Mouse (Mus musculus) embryonic facial prominence, embryonic 12.5 days (tissue): ENCODE measurements around the gene Gstp3. TPM values are rescaled to one million over a fixed set of nuclear protein-coding genes. Genes with fewer than 3 reads are reported as not detected.

Experiments
- polyA plus RNA-seq: library from polyadenylated mRNA; unstranded; fragments of >200 nt; fragmentation: Nextera tagmentation; extraction: Ambion mirVana; gene quantifications from 2 replicates; pipeline ENCODE4 v1.2.1, GENCODE M21; 2016

Gstp3 gene
- polyA plus RNA-seq, 1 experiment from 2014 or later: not detected

Other genes starting within 250 kb of the Gstp3 start
- gene Chka, start 207.8 kb downstream of the Gstp3 start, polyA plus RNA-seq: 64.2 and 68.9 TPM in 2 replicates
- 46.4 and 53.6 TPM in 2 replicates for gene Tcirg1, start 152.4 kb downstream of the Gstp3 start, polyA plus RNA-seq
- gene Ndufs8, start 146.8 kb downstream of the Gstp3 start, polyA plus RNA-seq: 245 and 268 TPM in 2 replicates
- gene Aldh3b1, start 129.8 kb downstream of the Gstp3 start, polyA plus RNA-seq: 0.91 and 1.1 TPM in 2 replicates
- gene Unc93b1, start 124.4 kb downstream of the Gstp3 start, polyA plus RNA-seq: 12.5 and 12.7 TPM in 2 replicates
- not detected in 2 replicates for gene Aldh3b3, start 100.9 kb downstream of the Gstp3 start, polyA plus RNA-seq
- 2.0 and 2.8 TPM in 2 replicates for gene Aldh3b2, start 87.2 kb downstream of the Gstp3 start, polyA plus RNA-seq
- gene Acy3, start 73.0 kb downstream of the Gstp3 start, polyA plus RNA-seq: 3.0 and 3.4 TPM in 2 replicates
- not detected in 2 replicates for gene Tbx10, start 66.8 kb downstream of the Gstp3 start, polyA plus RNA-seq
- 30.0 and 33.2 TPM in 2 replicates for gene Nudt8, start 59.0 kb downstream of the Gstp3 start, polyA plus RNA-seq
- 4.0 and 5.6 TPM in 2 replicates for gene Gm49405, start 58.9 kb downstream of the Gstp3 start, polyA plus RNA-seq
- gene Doc2g, start 56.3 kb downstream of the Gstp3 start, polyA plus RNA-seq: 6.5 and 6.9 TPM in 2 replicates
- 188 and 201 TPM in 2 replicates for gene Ndufv1, start 46.8 kb downstream of the Gstp3 start, polyA plus RNA-seq
- 540 and 544 TPM in 2 replicates for gene Gstp1, start 21.6 kb downstream of the Gstp3 start, polyA plus RNA-seq
- gene Gstp2, start 13.5 kb downstream of the Gstp3 start, polyA plus RNA-seq: 2.8 and 11.5 TPM in 2 replicates
- 0.22 TPM in 1 of 2 replicates, not detected in the other for gene Cabp2, start 22.0 kb upstream of the Gstp3 start, polyA plus RNA-seq
- gene Cdk2ap2, start 37.6 kb upstream of the Gstp3 start, polyA plus RNA-seq: 55.6 and 55.7 TPM in 2 replicates
- gene Pitpnm1, start 40.4 kb upstream of the Gstp3 start, polyA plus RNA-seq: 8.9 and 10.9 TPM in 2 replicates
- 85.2 and 90.8 TPM in 2 replicates for gene Aip, start 66.3 kb upstream of the Gstp3 start, polyA plus RNA-seq
- not detected in 2 replicates for gene Gpr152, start 80.2 kb upstream of the Gstp3 start, polyA plus RNA-seq
- gene Cabp4, start 84.5 kb upstream of the Gstp3 start, polyA plus RNA-seq: not detected in 2 replicates
- 128 and 135 TPM in 2 replicates for gene Coro1b, start 89.0 kb upstream of the Gstp3 start, polyA plus RNA-seq
- gene Ptprcap, start 94.0 kb upstream of the Gstp3 start, polyA plus RNA-seq: 0.89 and 2.1 TPM in 2 replicates
- 59.7 and 71.7 TPM in 2 replicates for gene Rps6kb2, start 103.8 kb upstream of the Gstp3 start, polyA plus RNA-seq
- 2.6 and 3.7 TPM in 2 replicates for gene Carns1, start 115.9 kb upstream of the Gstp3 start, polyA plus RNA-seq
- gene Tbc1d10c, start 131.7 kb upstream of the Gstp3 start, polyA plus RNA-seq: 1.2 and 1.9 TPM in 2 replicates
- 782 and 783 TPM in 2 replicates for gene Ppp1ca, start 132.5 kb upstream of the Gstp3 start, polyA plus RNA-seq
- 42.7 and 45.2 TPM in 2 replicates for gene Rad9a, start 142.1 kb upstream of the Gstp3 start, polyA plus RNA-seq
- 8.5 and 9.7 TPM in 2 replicates for gene Clcf1, start 154.7 kb upstream of the Gstp3 start, polyA plus RNA-seq
- gene AC109138.7, start 154.8 kb upstream of the Gstp3 start, polyA plus RNA-seq: not detected in 2 replicates
- 14.9 and 21.6 TPM in 2 replicates for gene Pold4, start 172.3 kb upstream of the Gstp3 start, polyA plus RNA-seq
- 11.1 and 11.5 TPM in 2 replicates for gene Ssh3, start 209.6 kb upstream of the Gstp3 start, polyA plus RNA-seq
- 11.0 and 13.4 TPM in 2 replicates for gene Ankrd13d, start 223.6 kb upstream of the Gstp3 start, polyA plus RNA-seq
- 15.0 and 19.0 TPM in 2 replicates for gene Grk2, start 246.7 kb upstream of the Gstp3 start, polyA plus RNA-seq